Mouse (Mus musculus) lung, postnatal 0 days (tissue): ENCODE data around the gene Gpr132.

Experiments used
- CTCF ChIP-seq: IDR thresholded peaks from 2 replicates; pipeline ENCODE4 v1.5.1; 2016; ENCODE audit warnings: antibody characterized with exemption, mild to moderate bottlenecking
- EP300 ChIP-seq: IDR thresholded peaks from 2 replicates; pipeline ENCODE4 v1.6.1; 2016; ENCODE audit warnings: antibody characterized with exemption, mild to moderate bottlenecking, control low read depth

- TF ChIP-seq CTCF (no peak), EP300 (no peak)
Observed at GRCm38 (mm10) chr12:112853050-112853729, 14.8 kb downstream of the Gpr132 start.
